Mouse (Mus musculus): ENCODE measurements around the gene Lin7b.

GRCm38 (mm10) chr7:45414740-45415224 lies 44.4 kb upstream of the Lin7b start:
- TF ChIP-seq CTCF (IDR thresholded peaks at IDR 0.05; ENCODE audit: low read depth, low read length) (no peak), POLR2A (IDR thresholded peaks at IDR 0.05; ENCODE audit: borderline replicate concordance, low read depth, low read length) (no peak)
